Mouse (Mus musculus) lung, embryonic 14.5 days (tissue): ENCODE data around the gene Fam166a. TPM values are rescaled to one million over a fixed set of nuclear protein-coding genes. Genes with fewer than 3 reads are reported as not detected.
A peak's percentile ranks its signal among the peaks of the same experiment; 100 is the strongest.

Source experiments
- ATAC-seq: fragments of 200-750 bp; cut with Nextera tagmentation; 2 replicates; pipeline ENCODE4 v1.8.0; 2017; ENCODE audit warnings: mild to moderate bottlenecking, moderate TSS enrichment, moderate library complexity; ENCODE audit not compliant: insufficient read depth
- DNase-seq: peaks from one replicate; pipeline ENCODE4 v3.0.0-alpha.2; 2015
- H3K27ac ChIP-seq: fragments of 300-500 bp; sonication (generic); 2 replicates; pipeline ENCODE4 v1.5.1; 2014; ENCODE audit warnings: low read depth, mild to moderate bottlenecking, moderate library complexity
- H3K27me3 ChIP-seq: fragments of 300-500 bp; sonication (generic); 2 replicates; pipeline ENCODE4 v1.6.1; 2014; ENCODE audit warnings: low read length, control low read depth; ENCODE audit not compliant: insufficient read depth
- H3K36me3 ChIP-seq: fragments of 300-500 bp; sonication (generic); 2 replicates; pipeline ENCODE4 v1.6.1; 2014; ENCODE audit warnings: control low read depth; ENCODE audit not compliant: insufficient read depth
- H3K4me1 ChIP-seq: fragments of 300-500 bp; sonication (generic); 2 replicates; pipeline ENCODE4 v1.6.1; 2014; ENCODE audit warnings: antibody characterized with exemption, control low read depth; ENCODE audit not compliant: insufficient read depth
- H3K4me2 ChIP-seq: fragments of 300-500 bp; sonication (generic); 2 replicates; pipeline ENCODE4 v1.6.1; 2014; ENCODE audit warnings: mild to moderate bottlenecking
- H3K4me3 ChIP-seq: fragments of 300-500 bp; sonication (generic); 2 replicates; pipeline ENCODE4 v1.5.1; 2014; ENCODE audit warnings: low read depth, low read length
- H3K9ac ChIP-seq: fragments of 300-500 bp; sonication (generic); 2 replicates; pipeline ENCODE4 v1.6.1; 2014
- H3K9me3 ChIP-seq: fragments of 300-500 bp; sonication (generic); 2 replicates; pipeline ENCODE4 v1.6.1; 2016; ENCODE audit warnings: low read depth, low read length, control low read depth
- CTCF ChIP-seq: IDR thresholded peaks from 2 replicates; pipeline ENCODE4 v1.5.1; 2016; ENCODE audit warnings: antibody characterized with exemption, low read depth
- WGBS: fragments of 180-500 bp; shearing (Covaris S2); extraction: QIAGEN DNeasy Blood & Tissue Kit; methylation state at CpG from one replicate; pipeline ENCODE4 v1.1.7; 2014; 5-methylcytosine and 5-hydroxymethylcytosine counted together
- polyA plus RNA-seq: library from polyadenylated mRNA; unstranded; fragments of >200 nt; fragmentation: Nextera tagmentation; extraction: Ambion mirVana; gene quantifications from 2 replicates; pipeline ENCODE4 v1.2.1, GENCODE M21; 2014

Fam166a gene
- polyA plus RNA-seq, 1 experiment from 2014 or later: 0.47 TPM

DNA sequence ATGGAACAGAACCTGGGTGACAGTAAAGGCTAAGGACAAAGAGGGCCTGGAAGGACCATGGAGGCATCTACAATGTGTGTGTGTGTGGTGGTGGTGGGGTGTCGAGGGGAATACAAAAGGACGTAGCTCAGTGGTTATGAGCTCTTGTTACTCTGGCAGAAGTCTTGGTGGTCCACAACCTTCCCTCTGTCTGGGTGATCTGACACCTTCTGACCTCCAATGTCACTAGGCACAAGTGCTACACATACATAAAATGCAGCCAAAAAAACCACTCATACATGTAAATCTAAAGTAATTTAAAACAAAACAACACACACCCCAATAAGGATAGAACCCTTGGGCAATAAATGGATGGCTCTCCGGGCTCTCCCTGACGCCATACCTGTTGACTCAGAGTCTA is 8.9 kb downstream of the Fam166a start:
- Histone ChIP-seq H3K4me1 (0 out of 2 replicates have a peak, but pooled peaks cover 5% of the 10 kb centered on the region), H3K9ac (no peak overlapping the region), H3K27me3 (no peaks in the 10 kb centered on the region), H3K36me3 (0 out of 2 replicates have a peak, but pooled peaks cover 4% of the 10 kb centered on the region), H3K4me2 (no peak overlapping the region), H3K9me3 (no peaks in the 10 kb centered on the region), H3K4me3 (no peak overlapping the region), H3K27ac (no peak overlapping the region)
- ATAC-seq (no peak), DNase-seq (no peak)
- WGBS: 90% methylated on average over 4 of the region's 4 CpGs
- TF ChIP-seq CTCF: no peak

- Histone ChIP-seq H3K4me2 (peak overlapping the region; percentile 33), H3K9ac (no peak overlapping the region), H3K4me3 (0 out of 2 replicates have a peak overlapping the region, but pooled peaks have one; percentile 7), H3K9me3 (no peaks in the 10 kb centered on the region), H3K27me3 (no peaks in the 10 kb centered on the region), H3K36me3 (0 out of 2 replicates have a peak, but pooled peaks cover 2% of the 10 kb centered on the region), H3K27ac (peak overlapping the region; percentile 58; the same call in 1 of the 2 replicates), H3K4me1 (0 out of 2 replicates have a peak, but pooled peaks cover 5% of the 10 kb centered on the region)
- DNase-seq (peak; percentile 93), ATAC-seq (peak; percentile 35)
- under 1% methylated on average over 7 of the region's 7 CpGs for WGBS
- TF ChIP-seq CTCF: peak; percentile 74
These were observed 9.9 kb downstream of the Fam166a start for GRCm38 (mm10) chr2:25228431-25228889.

DNA sequence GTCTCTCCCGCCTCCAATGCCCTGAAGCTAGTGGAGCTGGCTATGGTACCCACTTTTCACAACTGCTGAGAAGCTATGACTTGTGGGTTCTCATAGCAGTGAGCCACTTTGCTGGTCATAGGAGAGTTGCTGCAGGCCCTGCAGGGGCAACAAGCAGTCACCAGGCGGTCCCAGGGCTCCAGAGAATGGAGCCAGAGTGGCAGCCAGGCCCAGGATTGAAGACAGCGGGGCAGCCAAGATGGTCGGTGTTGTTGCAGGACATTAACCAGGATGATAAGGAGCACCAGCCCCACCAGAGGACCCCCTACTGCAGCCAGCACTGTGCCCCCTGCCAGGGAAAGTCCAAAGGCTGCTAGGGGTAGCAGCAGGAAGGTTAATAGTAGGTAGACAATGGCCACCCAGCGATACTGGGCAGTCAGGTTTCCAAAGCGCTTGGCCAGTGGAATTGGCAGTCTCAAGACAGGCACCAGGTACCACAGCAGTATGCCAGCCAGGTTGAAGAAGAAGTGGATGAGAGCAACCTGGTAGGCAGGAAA is 10.5 kb downstream of the Fam166a start:
- WGBS: 65% methylated on average over 6 of the region's 6 CpGs
- H3K36me3 ChIP-seq: no peaks in the 10 kb centered on the region
- H3K27ac ChIP-seq: no peak overlapping the region
- 0 out of 2 replicates have a peak, but pooled peaks cover 1% of the 10 kb centered on the region for H3K27me3 ChIP-seq
- ATAC-seq (no peak), DNase-seq (no peak)
- no peak overlapping the region for H3K9ac ChIP-seq
- H3K4me1 ChIP-seq: 0 out of 2 replicates have a peak, but pooled peaks cover 5% of the 10 kb centered on the region
- peak overlapping the region; percentile 33; the same call in 1 of the 2 replicates for H3K4me2 ChIP-seq
- no peaks in the 10 kb centered on the region for H3K9me3 ChIP-seq
- TF ChIP-seq CTCF: no peak
- no peak overlapping the region for H3K4me3 ChIP-seq

- Histone ChIP-seq H3K4me2 (no peak overlapping the region), H3K36me3 (no peaks in the 10 kb centered on the region), H3K27ac (no peak overlapping the region), H3K4me1 (0 out of 2 replicates have a peak, but pooled peaks cover 5% of the 10 kb centered on the region), H3K27me3 (0 out of 2 replicates have a peak, but pooled peaks cover 2% of the 10 kb centered on the region), H3K9me3 (no peaks in the 10 kb centered on the region), H3K9ac (no peak overlapping the region), H3K4me3 (no peak overlapping the region)
- 80% methylated on average over 5 of the region's 5 CpGs for WGBS
- no peak for TF ChIP-seq CTCF
- no peak for DNase-seq
- no peak for ATAC-seq
These were observed 11.0 kb downstream of the Fam166a start for GRCm38 (mm10) chr2:25229582-25229981.

GRCm38 (mm10) chr2:25230581-25230980 is 12.0 kb downstream of the Fam166a start:
- 0 out of 2 replicates have a peak, but pooled peaks cover 2% of the 10 kb centered on the region for H3K27me3 ChIP-seq
- H3K4me2 ChIP-seq: no peak overlapping the region
- no peak overlapping the region for H3K9ac ChIP-seq
- no peak for TF ChIP-seq CTCF
- no peak overlapping the region for H3K4me3 ChIP-seq
- H3K4me1 ChIP-seq: 0 out of 2 replicates have a peak, but pooled peaks cover 3% of the 10 kb centered on the region
- DNase-seq (no peak), ATAC-seq (no peak)
- no peaks in the 10 kb centered on the region for H3K36me3 ChIP-seq
- H3K27ac ChIP-seq: no peak overlapping the region
- WGBS: 79% methylated on average over 7 of the region's 7 CpGs
- H3K9me3 ChIP-seq: no peaks in the 10 kb centered on the region

- Histone ChIP-seq H3K4me3 (no peak overlapping the region), H3K27ac (no peak overlapping the region), H3K4me2 (no peak overlapping the region), H3K27me3 (0 out of 2 replicates have a peak, but pooled peaks cover 2% of the 10 kb centered on the region), H3K36me3 (no peaks in the 10 kb centered on the region), H3K9ac (no peak overlapping the region), H3K4me1 (no peaks in the 10 kb centered on the region), H3K9me3 (no peaks in the 10 kb centered on the region)
- no peak for ATAC-seq
- no peak for DNase-seq
- 56% methylated on average over 12 of the region's 12 CpGs for WGBS
- TF ChIP-seq CTCF: no peak
These were observed 12.5 kb downstream of the Fam166a start for GRCm38 (mm10) chr2:25231038-25231437.

GRCm38 (mm10) chr2:25233421-25233820 is 14.9 kb downstream of the Fam166a start:
- Histone ChIP-seq H3K9me3 (no peaks in the 10 kb centered on the region), H3K4me2 (no peak overlapping the region), H3K27me3 (0 out of 2 replicates have a peak, but pooled peaks cover 2% of the 10 kb centered on the region), H3K4me3 (no peak overlapping the region), H3K4me1 (no peaks in the 10 kb centered on the region), H3K9ac (no peak overlapping the region), H3K27ac (no peak overlapping the region), H3K36me3 (no peaks in the 10 kb centered on the region)
- no peak for DNase-seq
- TF ChIP-seq CTCF: no peak
- WGBS: 60% methylated on average over 4 of the region's 4 CpGs
- ATAC-seq: no peak
